17 mouse cellular contexts compared by ENCODE assay signal in the genomic region with DNA sequence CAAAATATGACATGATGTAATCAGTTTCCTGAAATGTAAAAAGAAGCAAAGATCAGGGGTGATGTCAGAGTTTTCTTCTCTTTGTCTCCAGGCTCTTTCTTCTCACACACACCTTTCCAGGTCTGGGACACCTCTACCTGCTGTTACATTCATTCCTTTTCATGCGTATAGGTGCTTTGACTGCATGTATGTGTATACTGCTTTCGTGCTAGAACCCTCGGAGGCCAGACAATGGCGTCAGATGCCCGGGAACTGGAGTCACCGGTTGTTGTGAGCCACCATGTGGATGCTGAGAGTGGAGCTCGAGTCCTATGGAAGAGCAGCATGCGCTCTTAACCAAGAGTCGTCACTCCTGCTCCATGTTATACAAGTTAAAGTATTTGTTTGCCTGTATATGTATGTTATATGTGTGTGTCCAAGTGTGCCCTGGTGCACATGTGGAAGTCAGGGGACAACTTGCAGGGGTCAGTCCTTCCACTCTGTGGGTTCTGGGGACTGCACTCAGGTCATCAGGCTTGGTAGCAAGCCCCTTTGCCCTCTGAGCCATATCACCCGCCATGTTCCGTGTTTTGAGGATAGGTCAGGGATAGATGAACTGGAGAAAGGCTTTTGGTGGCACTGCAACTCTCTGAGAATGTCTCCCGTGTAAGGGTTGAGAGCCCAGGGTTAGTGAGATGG. TPM values are rescaled to one million over a fixed set of nuclear protein-coding genes. Genes with fewer than 3 reads are reported as not detected.
A peak's percentile ranks its signal among the peaks of the same experiment; 100 is the strongest.
DNase-seq lines count a peak whose midpoint lies in the region; ATAC-seq and TF ChIP-seq lines count a peak whose summit lies in the region.
"Had no signal": no experiment of that assay in that cellular context is flagged by ENCODE, and none has a peak within 500 bp of the region (broad histone marks: within the 10 kb centered on the region; RNA-seq: fewer than 3 reads in every experiment).

No protein-coding gene starts in this region.

- peak overlapping the region; percentile 15; the same call in 1 of the 2 replicates for H3K27ac ChIP-seq in kidney, postnatal 0 days
- H3K27ac ChIP-seq in bone marrow macrophage, adult 2 months (ENCODE audit: insufficient read depth, low read depth, low read length) = peak overlapping the region; percentile 91
- peak overlapping the region; percentile 99 for H3K27ac ChIP-seq in heart, postnatal 0 days (ENCODE audit: low read depth)
- H3K27ac ChIP-seq in midbrain, embryonic 11.5 days (ENCODE audit: low read depth, low read length) = no peak overlapping the region

- H3K4me1 ChIP-seq in kidney, postnatal 0 days (replicated peaks; ENCODE audit: insufficient read depth, low read length) = peaks cover 17% of the 10 kb centered on the region; the same call in 1 of the 2 replicates
- H3K4me1 ChIP-seq in E14TG2a.4 (replicated peaks; ENCODE audit: low read depth, low read length) = peaks cover 89% of the 10 kb centered on the region
- peaks cover 33% of the 10 kb centered on the region for H3K4me1 ChIP-seq in bone marrow macrophage, adult 2 months (ENCODE audit: control insufficient read depth, insufficient read depth, low read length)
- peaks cover 51% of the 10 kb centered on the region for H3K4me1 ChIP-seq in heart, postnatal 0 days (ENCODE audit: control insufficient read depth, insufficient read depth)
- peaks cover 15% of the 10 kb centered on the region for H3K4me1 ChIP-seq in midbrain, embryonic 11.5 days (ENCODE audit: control insufficient read depth, insufficient read depth, low read length)

- H3K4me2 ChIP-seq in kidney, postnatal 0 days (ENCODE audit: low read length) = no peak overlapping the region
- H3K4me2 ChIP-seq in heart, postnatal 0 days (ENCODE audit: low read depth, low read length) = no peak overlapping the region
- no peak overlapping the region for H3K4me2 ChIP-seq in midbrain, embryonic 11.5 days

- no peak for DNase-seq in kidney, postnatal 0 days (ENCODE audit: low spot score)
- DNase-seq in kidney, adult 9 months = no peak
- DNase-seq in heart, postnatal 0 days (ENCODE audit: low spot score) = peak; percentile 4
- DNase-seq in midbrain, embryonic 11.5 days (ENCODE audit: low spot score, missing footprints) = no peak
- DNase-seq in adrenal gland, postnatal 25 days = no peak
- DNase-seq in spleen, postnatal 10 days (ENCODE audit: low spot score in 2 of 2) = no peak
- DNase-seq: adrenal gland, postnatal 36 days; cerebellum, adult 11-12 months had no signal

- WGBS in kidney, postnatal 0 days = 77% methylated on average over 12 of the region's 12 CpGs
- WGBS in heart, postnatal 0 days = 70% methylated on average over 12 of the region's 12 CpGs
- WGBS in midbrain, embryonic 11.5 days = 81% methylated on average over 12 of the region's 12 CpGs

- no peak for TF ChIP-seq EP300 in heart, postnatal 0 days (IDR thresholded peaks at IDR 0.05; ENCODE audit: low read depth)

- TF ChIP-seq POLR2A in bone marrow macrophage, adult 2 months (IDR thresholded peaks at IDR 0.05; ENCODE audit: borderline replicate concordance, low read depth, low read length) = no peak

- H3K27me3 ChIP-seq in kidney, postnatal 0 days (ENCODE audit: insufficient read depth, low read length) = no peaks in the 10 kb centered on the region
- H3K27me3 ChIP-seq in E14TG2a.4 (ENCODE audit: insufficient read depth, low read length) = no peaks in the 10 kb centered on the region
- no peaks in the 10 kb centered on the region for H3K27me3 ChIP-seq in heart, postnatal 0 days (ENCODE audit: control insufficient read depth, insufficient read depth, low read length)
- H3K27me3 ChIP-seq in midbrain, embryonic 11.5 days (ENCODE audit: control insufficient read depth, insufficient read depth, low read length) = no peaks in the 10 kb centered on the region

- H3K36me3 ChIP-seq in kidney, postnatal 0 days (ENCODE audit: insufficient read depth, low read length) = no peaks in the 10 kb centered on the region
- H3K36me3 ChIP-seq in E14TG2a.4 (ENCODE audit: insufficient read depth, low read length) = peaks cover 27% of the 10 kb centered on the region
- H3K36me3 ChIP-seq in heart, postnatal 0 days (replicated peaks; ENCODE audit: control insufficient read depth, insufficient read depth, low read length) = no peaks in the 10 kb centered on the region
- H3K36me3 ChIP-seq in midbrain, embryonic 11.5 days (ENCODE audit: control insufficient read depth, insufficient read depth, low read length) = no peaks in the 10 kb centered on the region

- TF ChIP-seq CTCF in kidney, postnatal 0 days (IDR thresholded peaks at IDR 0.05; ENCODE audit: low read depth) = no peak
- TF ChIP-seq CTCF in E14TG2a.4 (conservative IDR thresholded peaks at IDR 0.05; ENCODE audit: low read length) = no peak
- no peak; the same call in 1 of the 2 replicates for TF ChIP-seq CTCF in bone marrow macrophage, adult 2 months (IDR thresholded peaks at IDR 0.05; ENCODE audit: low read depth, low read length)
- no peak for TF ChIP-seq CTCF in heart, postnatal 0 days (IDR thresholded peaks at IDR 0.05; ENCODE audit: low read depth)

- no peak overlapping the region for H3K4me3 ChIP-seq in kidney, postnatal 0 days (replicated peaks; ENCODE audit: low read depth, low read length)
- peak overlapping the region; percentile 18 for H3K4me3 ChIP-seq in E14TG2a.4 (replicated peaks; ENCODE audit: low read length)
- peak overlapping the region; percentile 51 for H3K4me3 ChIP-seq in bone marrow macrophage, adult 2 months (ENCODE audit: insufficient read depth, low read length)
- H3K4me3 ChIP-seq in heart, postnatal 0 days (ENCODE audit: low read depth, low read length) = no peak overlapping the region
- H3K4me3 ChIP-seq in midbrain, embryonic 11.5 days (ENCODE audit: low read depth, low read length) = no peak overlapping the region
- H3K4me3 ChIP-seq: layer of hippocampus, adult 2 months had no signal

- H3K9ac ChIP-seq in kidney, postnatal 0 days (ENCODE audit: low read depth, low read length) = no peak overlapping the region
- H3K9ac ChIP-seq in heart, postnatal 0 days (replicated peaks; ENCODE audit: low read depth, low read length) = no peak overlapping the region
- no peak overlapping the region for H3K9ac ChIP-seq in midbrain, embryonic 11.5 days (ENCODE audit: low read length)

- ATAC-seq in kidney, postnatal 0 days (replicated peaks; ENCODE audit: low FRiP score, low read depth) = no peak
- ATAC-seq in heart, postnatal 0 days (ENCODE audit: insufficient read depth, low read depth) = no peak
- ATAC-seq in midbrain, embryonic 11.5 days (ENCODE audit: low FRiP score) = no peak
- ATAC-seq: forebrain, embryonic 16.5 days had no signal

- no peaks in the 10 kb centered on the region for H3K9me3 ChIP-seq in kidney, postnatal 0 days (replicated peaks; ENCODE audit: low read length)
- H3K9me3 ChIP-seq in E14TG2a.4 (ENCODE audit: low read length) = no peaks in the 10 kb centered on the region
- no peaks in the 10 kb centered on the region for H3K9me3 ChIP-seq in heart, postnatal 0 days (replicated peaks; ENCODE audit: control insufficient read depth, low read length)
- no peaks in the 10 kb centered on the region for H3K9me3 ChIP-seq in midbrain, embryonic 11.5 days (ENCODE audit: control insufficient read depth, low read length)

RNA-seq across cellular contexts. Expression of a gene that starts 1.9 kb away (rescaled TPM):
- polyA plus RNA-seq in kidney, postnatal 0 days (2015; fragmentation: Nextera tagmentation; extraction: Ambion mirVana) = not detected in 2 replicates
- polyA plus RNA-seq in bone marrow macrophage, adult 2 months (2012; ENCODE audit: insufficient read depth, insufficient read length, missing spikeins) = not detected in 2 replicates
- not detected in 2 replicates for total RNA-seq in heart, postnatal 0 days (2014; rRNA removed; ENCODE audit: low replicate concordance)
- polyA plus RNA-seq in heart, postnatal 0 days (2015; fragmentation: Nextera tagmentation; extraction: Ambion mirVana) = 1.1 and 1.2 TPM in 2 replicates
- 0.36 and 0.43 TPM in 2 replicates for polyA plus RNA-seq in midbrain, embryonic 11.5 days (2014; fragmentation: Nextera tagmentation; extraction: Ambion mirVana)
- not detected in 2 replicates for total RNA-seq in adrenal gland, postnatal 25 days (2021)
- total RNA-seq: adrenal gland, postnatal 36 days; granulocyte monocyte progenitor cell, adult 5-6 weeks; layer of hippocampus, adult 2 months; left cerebral cortex, postnatal 36 days; monocyte, adult 5-6 weeks had no signal
- polyA plus RNA-seq: embryonic facial prominence, embryonic 14.5 days had no signal

RNA-seq across cellular contexts. Expression of a gene that starts 15.3 kb away (rescaled TPM):
- 26.0 and 28.2 TPM in 2 replicates for polyA plus RNA-seq in kidney, postnatal 0 days (2015; fragmentation: Nextera tagmentation; extraction: Ambion mirVana)
- polyA plus RNA-seq in bone marrow macrophage, adult 2 months (2012; ENCODE audit: insufficient read depth, insufficient read length, missing spikeins) = 111 and 129 TPM in 2 replicates
- total RNA-seq in heart, postnatal 0 days (2014; rRNA removed; ENCODE audit: low replicate concordance) = 10.3 and 13.1 TPM in 2 replicates
- 37.1 and 38.7 TPM in 2 replicates for polyA plus RNA-seq in heart, postnatal 0 days (2015; fragmentation: Nextera tagmentation; extraction: Ambion mirVana)
- 12.1 and 14.7 TPM in 2 replicates for polyA plus RNA-seq in midbrain, embryonic 11.5 days (2014; fragmentation: Nextera tagmentation; extraction: Ambion mirVana)
- total RNA-seq in adrenal gland, postnatal 25 days (2021) = 37.7 and 44.9 TPM in 2 replicates

RNA-seq across cellular contexts. Expression of a gene that starts 17.7 kb away (rescaled TPM):
- polyA plus RNA-seq in kidney, postnatal 0 days (2015; fragmentation: Nextera tagmentation; extraction: Ambion mirVana) = 1.2 and 1.3 TPM in 2 replicates
- polyA plus RNA-seq in bone marrow macrophage, adult 2 months (2012; ENCODE audit: insufficient read depth, insufficient read length, missing spikeins) = 0.28 TPM in 1 of 2 replicates, not detected in the other
- 1.2 and 5.3 TPM in 2 replicates for total RNA-seq in heart, postnatal 0 days (2014; rRNA removed; ENCODE audit: low replicate concordance)
- polyA plus RNA-seq in heart, postnatal 0 days (2015; fragmentation: Nextera tagmentation; extraction: Ambion mirVana) = 6.0 and 6.8 TPM in 2 replicates
- polyA plus RNA-seq in midbrain, embryonic 11.5 days (2014; fragmentation: Nextera tagmentation; extraction: Ambion mirVana) = 1.5 and 2.0 TPM in 2 replicates
- total RNA-seq in adrenal gland, postnatal 25 days (2021) = 0.71 and 0.97 TPM in 2 replicates
- total RNA-seq: granulocyte monocyte progenitor cell, adult 5-6 weeks; megakaryocyte, adult 5-6 weeks; monocyte, adult 5-6 weeks had no signal

RNA-seq across cellular contexts. Expression of a gene that starts 20.9 kb away (rescaled TPM):
- polyA plus RNA-seq in kidney, postnatal 0 days (2015; fragmentation: Nextera tagmentation; extraction: Ambion mirVana) = 241 and 254 TPM in 2 replicates
- polyA plus RNA-seq in bone marrow macrophage, adult 2 months (2012; ENCODE audit: insufficient read depth, insufficient read length, missing spikeins) = 868 and 944 TPM in 2 replicates
- 1,058 and 1,196 TPM in 2 replicates for total RNA-seq in heart, postnatal 0 days (2014; rRNA removed; ENCODE audit: low replicate concordance)
- polyA plus RNA-seq in heart, postnatal 0 days (2015; fragmentation: Nextera tagmentation; extraction: Ambion mirVana) = 332 and 600 TPM in 2 replicates
- 54.0 and 55.9 TPM in 2 replicates for polyA plus RNA-seq in midbrain, embryonic 11.5 days (2014; fragmentation: Nextera tagmentation; extraction: Ambion mirVana)
- total RNA-seq in adrenal gland, postnatal 25 days (2021) = 421 and 586 TPM in 2 replicates

RNA-seq across cellular contexts. Expression of a gene that starts 22.2 kb away (rescaled TPM):
- polyA plus RNA-seq in kidney, postnatal 0 days (2015; fragmentation: Nextera tagmentation; extraction: Ambion mirVana) = 4.9 and 5.2 TPM in 2 replicates
- polyA plus RNA-seq in bone marrow macrophage, adult 2 months (2012; ENCODE audit: insufficient read depth, insufficient read length, missing spikeins) = 21.8 and 23.4 TPM in 2 replicates
- 33.1 and 50.6 TPM in 2 replicates for total RNA-seq in heart, postnatal 0 days (2014; rRNA removed; ENCODE audit: low replicate concordance)
- polyA plus RNA-seq in heart, postnatal 0 days (2015; fragmentation: Nextera tagmentation; extraction: Ambion mirVana) = 3.6 and 5.1 TPM in 2 replicates
- 6.4 TPM in 2 replicates for polyA plus RNA-seq in midbrain, embryonic 11.5 days (2014; fragmentation: Nextera tagmentation; extraction: Ambion mirVana)
- 32.9 and 50.0 TPM in 2 replicates for total RNA-seq in adrenal gland, postnatal 25 days (2021)

Comparison
In these comparisons a context has a peak if more than half of its experiments do, and no peak if none do; other contexts are left out.
1. H3K4me3 ChIP-seq: peak in E14TG2a.4 (single experiment) and bone marrow macrophage, adult 2 months (single experiment); none in kidney, postnatal 0 days (single experiment), heart, postnatal 0 days (single experiment) and midbrain, embryonic 11.5 days (single experiment).